Mouse (Mus musculus): ENCODE measurements around the gene Pkn1. TPM values are rescaled to one million over a fixed set of nuclear protein-coding genes. Genes with fewer than 3 reads are reported as not detected.

The Pkn1 gene
- 24.7 and 33.2 TPM in 2 replicates for total RNA-seq (2012; rRNA removed)

GRCm38 (mm10) chr8:83698661-83699453 is at the start of gene Pkn1:
TSS of gene Pkn1 (minus strand) at chr8:83699179.
- Histone ChIP-seq H3K36me3 (ENCODE audit: control insufficient read depth, insufficient read depth, low read length, poor library complexity, severe bottlenecking) (no peaks in the 10 kb centered on the region), H3K9me3 (ENCODE audit: control insufficient read depth, insufficient read depth, low read depth, low read length) (no peaks in the 10 kb centered on the region), H3K9ac (ENCODE audit: insufficient read depth, low read depth, low read length, poor library complexity, severe bottlenecking) (peak within 1 kb of the TSS; percentile 82), H3K4me3 (ENCODE audit: insufficient read depth in 1 of 2, low read depth in 1 of 2, low read length in 2 of 2, poor library complexity in 1 of 2, severe bottlenecking in 1 of 2) (peak within 1 kb of the TSS; percentile 86 to 97), H3K4me1 (ENCODE audit: control insufficient read depth in 2 of 2, insufficient read depth in 2 of 2, low read length in 2 of 2, poor library complexity in 1 of 2) (peaks cover 4 to 10% of the 10 kb centered on the region in 2 experiments; a peak in 3 of 4 replicates), H3K27ac (ENCODE audit: insufficient read depth, low read depth, low read length, poor library complexity, severe bottlenecking) (0 out of 2 replicates have a peak within 1 kb of the TSS, but pooled peaks have one; percentile 24)
- DNase-seq (ENCODE audit: low read depth, low spot score), result peak; percentile 47
- in situ Hi-C loops (cut with MboI; ENCODE audit: low sequenced_read_pairs in 2 of 2, unreplicated experiment in 2 of 2), result no loop called here
- no peak for TF ChIP-seq ZC3H11A (IDR thresholded peaks at IDR 0.05; ENCODE audit: borderline replicate concordance, low read depth, low read length)
- no peak for TF ChIP-seq HCFC1 (IDR thresholded peaks at IDR 0.05; ENCODE audit: borderline replicate concordance, insufficient read depth, low read length)
- no peak for TF ChIP-seq MAFK (IDR thresholded peaks at IDR 0.05; ENCODE audit: insufficient read depth, low read depth, low read length)
- TF ChIP-seq CHD2 (IDR thresholded peaks at IDR 0.05; ENCODE audit: low read depth, low read length), result no peak

- Histone ChIP-seq H3K36me3 (ENCODE audit: control insufficient read depth, insufficient read depth, low read length, poor library complexity, severe bottlenecking) (no peaks in the 10 kb centered on the region), H3K9me3 (ENCODE audit: control insufficient read depth, insufficient read depth, low read depth, low read length) (no peaks in the 10 kb centered on the region), H3K4me3 (ENCODE audit: insufficient read depth in 1 of 2, low read depth in 1 of 2, low read length in 2 of 2, poor library complexity in 1 of 2, severe bottlenecking in 1 of 2) (no peak overlapping the region), H3K4me1 (ENCODE audit: control insufficient read depth in 2 of 2, insufficient read depth in 2 of 2, low read length in 2 of 2, poor library complexity in 1 of 2) (peaks cover 4 to 5% of the 10 kb centered on the region in 2 experiments; a peak in 2 of 4 replicates), H3K9ac (ENCODE audit: insufficient read depth, low read depth, low read length, poor library complexity, severe bottlenecking) (no peak overlapping the region), H3K27ac (ENCODE audit: insufficient read depth, low read depth, low read length, poor library complexity, severe bottlenecking) (no peak overlapping the region)
- in situ Hi-C loops (cut with MboI; ENCODE audit: low sequenced_read_pairs in 2 of 2, unreplicated experiment in 2 of 2), result no loop called here
- TF ChIP-seq ZNF384 (IDR thresholded peaks at IDR 0.05; ENCODE audit: low read depth, low read length) (no peak), MAFK (IDR thresholded peaks at IDR 0.05; ENCODE audit: insufficient read depth, low read depth, low read length) (no peak), HCFC1 (IDR thresholded peaks at IDR 0.05; ENCODE audit: borderline replicate concordance, insufficient read depth, low read length) (no peak), ZC3H11A (IDR thresholded peaks at IDR 0.05; ENCODE audit: borderline replicate concordance, low read depth, low read length) (no peak), CHD2 (IDR thresholded peaks at IDR 0.05; ENCODE audit: low read depth, low read length) (no peak)
- no peak for DNase-seq (ENCODE audit: low read depth, low spot score)
Observed at GRCm38 (mm10) chr8:83748708-83749107, 49.7 kb upstream of the Pkn1 start.

DNA sequence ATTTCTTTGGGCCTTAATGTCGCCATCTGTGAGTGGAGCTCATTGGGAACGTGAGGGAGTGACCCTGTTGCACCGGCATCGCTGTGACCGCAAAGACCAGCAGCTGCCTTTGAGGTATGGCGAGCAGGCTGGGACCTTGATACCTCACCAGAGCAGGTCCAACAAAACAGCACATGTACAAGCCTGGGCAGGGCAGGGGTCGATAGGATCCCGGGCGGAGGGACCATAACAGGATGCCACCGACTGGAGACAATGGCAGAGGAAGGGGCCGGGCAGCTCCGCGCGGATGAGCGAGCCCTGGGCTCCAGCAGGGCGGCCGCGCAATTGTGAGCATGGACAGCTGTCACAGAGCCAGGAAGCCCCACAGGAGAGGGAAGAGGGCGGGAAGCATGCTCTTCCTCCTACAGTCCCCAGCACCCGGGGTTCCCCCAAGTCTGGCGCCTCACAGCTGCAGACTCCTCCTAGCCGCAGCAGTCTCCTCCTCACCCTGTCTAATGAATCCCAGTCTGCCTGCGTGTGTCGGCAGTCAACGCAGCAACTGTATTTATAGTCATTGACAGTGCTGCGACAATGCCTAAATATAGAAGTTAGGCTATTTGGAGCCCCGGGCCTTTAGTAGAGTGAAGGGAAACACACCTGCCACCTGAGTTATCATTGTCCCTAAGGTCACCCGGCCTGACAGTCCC is 48.8 kb upstream of the Pkn1 start:
- in situ Hi-C loops (cut with MboI; ENCODE audit: low sequenced_read_pairs in 2 of 2, unreplicated experiment in 2 of 2), result no loop called here
- H3K27ac ChIP-seq (ENCODE audit: insufficient read depth, low read depth, low read length, poor library complexity, severe bottlenecking), result no peak overlapping the region

GRCm38 (mm10) chr8:83744070-83744469 is 45.1 kb upstream of the Pkn1 start:
- in situ Hi-C loops (cut with MboI; ENCODE audit: low sequenced_read_pairs in 2 of 2, unreplicated experiment in 2 of 2), result no loop called here
- peaks cover 4 to 6% of the 10 kb centered on the region in 2 experiments; a peak in 2 of 4 replicates for H3K4me1 ChIP-seq (ENCODE audit: control insufficient read depth in 2 of 2, insufficient read depth in 2 of 2, low read length in 2 of 2, poor library complexity in 1 of 2)
- DNase-seq (ENCODE audit: low read depth, low spot score), result no peak
- TF ChIP-seq CHD2 (IDR thresholded peaks at IDR 0.05; ENCODE audit: low read depth, low read length), result no peak
- no peak for TF ChIP-seq ZC3H11A (IDR thresholded peaks at IDR 0.05; ENCODE audit: borderline replicate concordance, low read depth, low read length)
- no peak for TF ChIP-seq ZNF384 (IDR thresholded peaks at IDR 0.05; ENCODE audit: low read depth, low read length)
- no peak for TF ChIP-seq MAFK (IDR thresholded peaks at IDR 0.05; ENCODE audit: insufficient read depth, low read depth, low read length)
- no peak for TF ChIP-seq HCFC1 (IDR thresholded peaks at IDR 0.05; ENCODE audit: borderline replicate concordance, insufficient read depth, low read length)
- H3K36me3 ChIP-seq (ENCODE audit: control insufficient read depth, insufficient read depth, low read length, poor library complexity, severe bottlenecking), result no peaks in the 10 kb centered on the region
- H3K27ac ChIP-seq (ENCODE audit: insufficient read depth, low read depth, low read length, poor library complexity, severe bottlenecking), result no peak overlapping the region
- H3K9me3 ChIP-seq (ENCODE audit: control insufficient read depth, insufficient read depth, low read depth, low read length), result no peaks in the 10 kb centered on the region
- H3K4me3 ChIP-seq (ENCODE audit: insufficient read depth in 1 of 2, low read depth in 1 of 2, low read length in 2 of 2, poor library complexity in 1 of 2, severe bottlenecking in 1 of 2), result no peak overlapping the region
- H3K9ac ChIP-seq (ENCODE audit: insufficient read depth, low read depth, low read length, poor library complexity, severe bottlenecking), result no peak overlapping the region

More for the DNA sequence above, 48.8 kb upstream of the Pkn1 start:
- Histone ChIP-seq H3K9me3 (ENCODE audit: control insufficient read depth, insufficient read depth, low read depth, low read length) (no peaks in the 10 kb centered on the region), H3K4me1 (ENCODE audit: control insufficient read depth in 2 of 2, insufficient read depth in 2 of 2, low read length in 2 of 2, poor library complexity in 1 of 2) (peaks cover 4 to 5% of the 10 kb centered on the region in 2 experiments; a peak in 2 of 4 replicates), H3K36me3 (ENCODE audit: control insufficient read depth, insufficient read depth, low read length, poor library complexity, severe bottlenecking) (no peaks in the 10 kb centered on the region), H3K9ac (ENCODE audit: insufficient read depth, low read depth, low read length, poor library complexity, severe bottlenecking) (0 out of 2 replicates have a peak overlapping the region, but pooled peaks have one; percentile 0), H3K4me3 (ENCODE audit: insufficient read depth in 1 of 2, low read depth in 1 of 2, low read length in 2 of 2, poor library complexity in 1 of 2, severe bottlenecking in 1 of 2) (peak overlapping the region; percentile 41 to 70)
- TF ChIP-seq CHD2 (IDR thresholded peaks at IDR 0.05; ENCODE audit: low read depth, low read length) (no peak), MAFK (IDR thresholded peaks at IDR 0.05; ENCODE audit: insufficient read depth, low read depth, low read length) (no peak), ZC3H11A (IDR thresholded peaks at IDR 0.05; ENCODE audit: borderline replicate concordance, low read depth, low read length) (no peak), HCFC1 (IDR thresholded peaks at IDR 0.05; ENCODE audit: borderline replicate concordance, insufficient read depth, low read length) (no peak), ZNF384 (IDR thresholded peaks at IDR 0.05; ENCODE audit: low read depth, low read length) (no peak)
- DNase-seq (ENCODE audit: low read depth, low spot score), result no peak

Measured in ES-E14 (cell line).